Mouse (Mus musculus) heart, embryonic 13.5 days (tissue): ENCODE measurements around the gene Tmem60. TPM values are rescaled to one million over a fixed set of nuclear protein-coding genes. Genes with fewer than 3 reads are reported as not detected.

Experiments
- ATAC-seq: fragments of 200-750 bp; cut with Nextera tagmentation; 2 replicates; pipeline ENCODE4 v1.8.0; 2017; ENCODE audit warnings: moderate TSS enrichment; ENCODE audit not compliant: insufficient number of reproducible peaks, low FRiP score, low TSS enrichment; ENCODE audit errors: extremely low read depth
- H3K27ac ChIP-seq: fragments of 300-500 bp; sonication (generic); replicated peaks from 2 replicates; pipeline ENCODE4 v1.5.1; 2015; ENCODE audit warnings: moderate library complexity, mild to moderate bottlenecking, inconsistent platforms
- H3K27me3 ChIP-seq: fragments of 300-500 bp; sonication (generic); replicated peaks from 2 replicates; pipeline ENCODE4 v1.6.1; 2015; ENCODE audit warnings: mild to moderate bottlenecking, inconsistent platforms
- H3K36me3 ChIP-seq: fragments of 300-500 bp; sonication (generic); 2 replicates; pipeline ENCODE4 v1.6.1; 2015; ENCODE audit warnings: mild to moderate bottlenecking, inconsistent platforms
- H3K4me1 ChIP-seq: fragments of 300-500 bp; sonication (generic); 2 replicates; pipeline ENCODE4 v1.6.1; 2015; ENCODE audit warnings: inconsistent platforms
- H3K4me2 ChIP-seq: fragments of 300-500 bp; sonication (generic); 2 replicates; pipeline ENCODE4 v1.6.1; 2015; ENCODE audit warnings: inconsistent platforms, mild to moderate bottlenecking, moderate library complexity
- H3K4me3 ChIP-seq: fragments of 300-500 bp; sonication (generic); 2 replicates; pipeline ENCODE4 v1.5.1; 2015; ENCODE audit warnings: moderate library complexity, mild to moderate bottlenecking, inconsistent platforms
- H3K9ac ChIP-seq: fragments of 300-500 bp; sonication (generic); 2 replicates; pipeline ENCODE4 v1.6.1; 2015; ENCODE audit warnings: inconsistent platforms, mild to moderate bottlenecking, moderate library complexity
- H3K9me3 ChIP-seq: fragments of 300-500 bp; sonication (generic); 2 replicates; pipeline ENCODE4 v1.6.1; 2016; ENCODE audit warnings: inconsistent platforms
- WGBS: fragments of 180-500 bp; shearing (Covaris S2); methylation state at CpG from one replicate; pipeline ENCODE4 v1.1.7; 2015; ENCODE audit warnings: mixed read lengths; 5-methylcytosine and 5-hydroxymethylcytosine counted together
- polyA plus RNA-seq: library from polyadenylated mRNA; unstranded; fragments of >200 nt; fragmentation: Nextera tagmentation; extraction: Ambion mirVana; gene quantifications from 2 replicates; pipeline ENCODE4 v1.2.1, GENCODE M21; 2015

The Tmem60 gene
- polyA plus RNA-seq, 1 experiment from 2014 or later, result 44.0 TPM

DNA sequence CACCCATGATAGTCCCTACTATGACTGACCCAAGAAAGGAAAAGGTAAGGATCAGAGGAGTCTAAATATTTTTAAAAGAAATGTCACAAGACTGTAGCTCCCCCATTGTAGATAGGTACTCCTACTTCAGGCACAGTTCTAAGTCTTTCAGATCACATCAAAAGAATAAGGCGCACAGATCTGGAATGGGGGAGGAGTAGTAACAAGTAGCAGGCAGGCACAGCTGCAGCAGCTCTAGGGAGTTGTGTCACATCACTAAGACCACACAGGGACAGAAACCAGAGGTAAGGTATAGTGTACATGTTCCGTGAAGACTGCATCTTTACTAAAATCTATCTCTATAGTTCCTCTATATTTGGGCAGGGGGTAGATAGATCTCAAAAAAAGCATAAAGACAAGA lies 29.8 kb downstream of the Tmem60 start:
- ATAC-seq, result no peak
- Histone ChIP-seq H3K4me1 (peaks cover 3% of the 10 kb centered on the region; the same call in 1 of the 2 replicates), H3K4me2 (no peak overlapping the region), H3K9me3 (no peaks in the 10 kb centered on the region), H3K27me3 (no peaks in the 10 kb centered on the region), H3K9ac (no peak overlapping the region), H3K36me3 (peaks cover 19% of the 10 kb centered on the region), H3K4me3 (no peak overlapping the region), H3K27ac (no peak overlapping the region)
- 74% methylated on average over 2 of the region's 2 CpGs for WGBS

DNA sequence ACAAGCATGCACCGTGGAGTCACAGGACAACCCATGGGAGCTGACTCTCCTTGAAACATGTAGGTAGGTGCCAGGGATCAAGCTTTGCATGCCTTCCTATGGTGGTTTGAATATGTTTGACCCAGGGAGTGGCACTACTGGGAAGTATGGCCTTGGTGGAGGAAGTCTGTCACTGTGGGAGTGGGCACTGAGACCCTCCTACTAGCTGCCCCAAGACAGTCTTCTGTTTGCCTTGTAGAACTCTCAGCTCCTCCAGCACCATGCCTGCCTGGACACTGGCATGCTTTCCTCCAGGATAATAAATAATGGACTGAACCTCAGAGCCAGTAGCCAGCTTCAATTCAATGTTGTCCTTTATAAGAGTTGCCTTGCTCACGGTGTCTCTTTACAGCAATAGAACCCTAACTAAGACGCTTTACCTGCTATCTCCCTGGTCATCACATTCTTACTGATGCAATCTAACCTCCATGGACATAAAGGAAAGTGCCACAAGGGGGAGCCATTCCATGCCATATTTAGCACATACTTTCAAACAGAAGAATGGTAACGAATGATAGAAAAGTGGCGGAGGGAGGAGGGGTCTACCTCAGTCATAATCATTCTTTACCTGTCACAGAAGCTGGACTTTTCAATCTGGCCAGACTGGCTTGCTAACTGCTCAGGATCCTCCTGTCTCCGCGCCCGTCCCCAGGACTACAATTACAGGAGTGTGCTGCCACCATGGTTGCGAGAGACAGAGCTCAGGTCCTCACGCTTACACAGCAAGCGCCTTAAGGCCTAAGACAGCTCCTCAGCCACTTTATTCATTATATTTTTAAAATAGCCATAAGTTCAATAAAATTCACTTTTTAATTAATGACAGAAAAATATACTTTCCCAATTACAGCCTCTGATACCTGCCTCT lies 31.6 kb downstream of the Tmem60 start:
- Histone ChIP-seq H3K4me1 (peaks cover 6% of the 10 kb centered on the region; the same call in 1 of the 2 replicates), H3K4me2 (no peak overlapping the region), H3K9me3 (no peaks in the 10 kb centered on the region), H3K36me3 (peaks cover 8% of the 10 kb centered on the region; the same call in 1 of the 2 replicates), H3K4me3 (no peak overlapping the region), H3K27me3 (no peaks in the 10 kb centered on the region), H3K27ac (no peak overlapping the region), H3K9ac (no peak overlapping the region)
- no peak for ATAC-seq
- WGBS, result 71% methylated on average over 11 of the region's 11 CpGs

DNA sequence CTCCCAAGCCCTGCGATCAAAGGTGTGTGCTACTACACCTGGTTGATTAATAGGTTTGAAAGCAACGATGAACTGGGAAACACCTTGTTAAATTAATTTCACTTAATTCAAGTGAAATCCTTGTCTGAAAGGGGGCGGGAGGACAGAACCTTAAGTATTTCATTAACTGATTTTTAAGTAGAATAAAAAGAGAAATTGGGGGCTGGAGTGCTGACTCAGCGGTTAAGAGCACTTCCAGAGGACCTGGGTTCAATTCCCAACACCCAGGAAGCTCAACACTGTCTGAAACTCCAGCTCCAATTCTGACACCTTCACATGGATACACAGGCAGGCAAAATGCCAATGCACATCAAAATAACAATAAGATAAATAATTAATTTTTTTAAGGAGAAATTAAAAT lies 37.0 kb downstream of the Tmem60 start:
- H3K9me3 ChIP-seq, result no peaks in the 10 kb centered on the region
- H3K27ac ChIP-seq, result no peak overlapping the region
- H3K4me1 ChIP-seq, result peaks cover 7% of the 10 kb centered on the region
- H3K4me2 ChIP-seq, result no peak overlapping the region
- no peak for ATAC-seq
- peaks cover 12% of the 10 kb centered on the region for H3K36me3 ChIP-seq
- H3K27me3 ChIP-seq, result no peaks in the 10 kb centered on the region
- no peak overlapping the region for H3K9ac ChIP-seq
- no peak overlapping the region for H3K4me3 ChIP-seq
- WGBS, result 83% methylated on average over 4 of the region's 4 CpGs

DNA sequence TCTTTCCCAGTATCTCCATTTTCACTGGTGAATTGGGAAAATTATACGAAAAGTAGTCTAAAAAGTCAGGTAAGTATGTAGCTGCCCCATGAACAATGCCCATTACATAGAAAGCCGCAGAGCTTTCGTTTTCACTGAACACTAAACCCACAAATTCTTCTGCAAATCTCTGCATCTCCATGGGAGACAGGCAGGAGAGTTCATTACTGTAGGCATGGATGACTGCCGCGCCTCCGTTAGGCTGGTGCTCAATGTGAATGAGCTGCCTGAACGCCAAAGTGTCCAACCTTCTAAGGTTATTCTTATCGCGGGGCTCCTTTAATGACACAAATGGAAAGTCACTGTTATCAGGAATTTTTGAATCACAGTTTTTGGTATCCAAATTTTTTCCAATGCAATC lies 37.6 kb downstream of the Tmem60 start:
- peaks cover 7% of the 10 kb centered on the region; the same call in 1 of the 2 replicates for H3K4me1 ChIP-seq
- no peak for ATAC-seq
- 88% methylated on average over 9 of the region's 9 CpGs for WGBS
- no peak overlapping the region for H3K4me2 ChIP-seq
- no peak overlapping the region for H3K4me3 ChIP-seq
- no peak overlapping the region for H3K27ac ChIP-seq
- H3K9me3 ChIP-seq, result no peaks in the 10 kb centered on the region
- no peak overlapping the region for H3K9ac ChIP-seq
- peaks cover 12% of the 10 kb centered on the region for H3K36me3 ChIP-seq
- H3K27me3 ChIP-seq, result no peaks in the 10 kb centered on the region

- H3K27ac ChIP-seq, result no peak overlapping the region
- H3K27me3 ChIP-seq, result no peaks in the 10 kb centered on the region
- H3K36me3 ChIP-seq, result peaks cover 9% of the 10 kb centered on the region
- H3K9ac ChIP-seq, result no peak overlapping the region
- no peak for ATAC-seq
- WGBS, result 78% methylated on average over 3 of the region's 3 CpGs
- no peaks in the 10 kb centered on the region for H3K9me3 ChIP-seq
- H3K4me1 ChIP-seq, result peaks cover 11% of the 10 kb centered on the region
- no peak overlapping the region for H3K4me2 ChIP-seq
- no peak overlapping the region for H3K4me3 ChIP-seq
Measured at GRCm38 (mm10) chr5:20924608-20925007, 42.6 kb downstream of the Tmem60 start.

DNA sequence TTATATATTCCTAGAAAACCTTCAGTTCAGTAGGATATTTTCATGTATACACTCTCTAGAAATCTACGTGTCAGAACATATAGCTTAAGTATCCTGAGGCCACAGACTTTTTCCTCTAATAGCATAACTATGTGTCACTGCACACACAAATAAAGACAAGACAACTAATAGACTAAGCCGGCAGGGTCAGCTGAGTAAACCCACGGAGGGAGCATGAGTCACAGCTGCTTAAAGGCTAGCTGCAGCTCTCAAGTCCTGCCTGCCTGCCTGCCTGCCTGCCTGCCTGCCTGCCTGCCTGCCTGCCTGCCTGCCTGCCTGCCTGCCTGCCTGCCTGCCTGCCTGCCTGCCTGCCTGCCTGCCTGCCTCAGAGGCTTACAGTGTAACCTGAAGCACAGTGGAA lies 43.5 kb downstream of the Tmem60 start:
- Histone ChIP-seq H3K4me1 (peaks cover 19% of the 10 kb centered on the region), H3K9ac (no peak overlapping the region), H3K4me2 (no peak overlapping the region), H3K4me3 (no peak overlapping the region), H3K27ac (no peak overlapping the region), H3K36me3 (peaks cover 9% of the 10 kb centered on the region), H3K9me3 (no peaks in the 10 kb centered on the region), H3K27me3 (no peaks in the 10 kb centered on the region)
- ATAC-seq, result no peak
- 79% methylated on average over 3 of the region's 3 CpGs for WGBS

DNA sequence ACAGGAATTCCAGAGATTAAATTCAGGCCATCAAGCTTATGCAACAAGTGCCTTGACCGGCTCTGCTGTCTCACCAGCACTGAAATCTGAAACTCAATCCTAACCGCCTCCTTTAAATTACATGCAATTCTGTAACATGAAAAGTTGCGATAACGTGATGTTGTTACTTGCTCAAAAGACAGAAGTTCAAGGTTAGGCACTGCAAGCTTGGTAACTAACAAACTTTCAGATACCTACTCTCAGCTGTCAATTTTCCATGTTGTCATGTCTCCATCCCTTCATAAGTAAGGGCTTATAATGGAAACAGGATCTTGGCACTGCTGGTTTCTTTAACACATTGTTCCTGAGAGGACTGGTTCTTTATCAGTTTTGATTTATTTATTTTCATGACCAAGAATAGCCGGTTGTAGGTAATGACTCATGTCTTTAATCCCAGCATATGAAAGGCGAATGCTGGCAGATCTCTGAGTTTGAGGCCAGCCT lies 47.7 kb downstream of the Tmem60 start:
- H3K9ac ChIP-seq, result no peak overlapping the region
- peak overlapping the region; percentile 75 for H3K27ac ChIP-seq
- 44% methylated on average over 6 of the region's 6 CpGs for WGBS
- ATAC-seq, result no peak
- peak overlapping the region; percentile 29; the same call in 1 of the 2 replicates for H3K4me2 ChIP-seq
- H3K36me3 ChIP-seq, result peaks cover 4% of the 10 kb centered on the region
- H3K4me1 ChIP-seq, result peaks cover 39% of the 10 kb centered on the region
- H3K4me3 ChIP-seq, result no peak overlapping the region
- H3K27me3 ChIP-seq, result no peaks in the 10 kb centered on the region
- H3K9me3 ChIP-seq, result no peaks in the 10 kb centered on the region

DNA sequence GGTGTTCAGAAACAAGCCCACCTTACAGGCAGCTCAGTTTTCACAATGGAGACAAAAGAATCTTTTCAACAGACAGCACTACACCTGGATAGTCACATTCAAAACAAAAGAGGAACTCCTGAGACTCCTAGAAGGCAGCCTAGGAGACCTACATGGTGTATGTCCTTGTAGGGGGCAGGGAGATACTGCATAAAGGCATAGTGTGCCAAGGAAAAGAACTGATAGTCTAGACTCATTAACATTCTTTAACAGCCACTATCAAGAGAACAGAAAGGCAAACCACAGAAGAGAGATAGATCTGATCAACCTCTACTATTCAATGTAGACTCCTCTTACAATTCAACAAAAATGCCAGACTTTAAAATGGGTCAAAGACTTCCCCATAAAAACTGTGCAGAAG lies 48.4 kb downstream of the Tmem60 start:
- Histone ChIP-seq H3K36me3 (peaks cover 4% of the 10 kb centered on the region), H3K27me3 (no peaks in the 10 kb centered on the region), H3K4me2 (peak overlapping the region; percentile 29), H3K4me3 (no peak overlapping the region), H3K27ac (peak overlapping the region; percentile 75), H3K9ac (0 out of 2 replicates have a peak overlapping the region, but pooled peaks have one; percentile 21), H3K9me3 (no peaks in the 10 kb centered on the region), H3K4me1 (peaks cover 42% of the 10 kb centered on the region)
- ATAC-seq, result no peak

DNA sequence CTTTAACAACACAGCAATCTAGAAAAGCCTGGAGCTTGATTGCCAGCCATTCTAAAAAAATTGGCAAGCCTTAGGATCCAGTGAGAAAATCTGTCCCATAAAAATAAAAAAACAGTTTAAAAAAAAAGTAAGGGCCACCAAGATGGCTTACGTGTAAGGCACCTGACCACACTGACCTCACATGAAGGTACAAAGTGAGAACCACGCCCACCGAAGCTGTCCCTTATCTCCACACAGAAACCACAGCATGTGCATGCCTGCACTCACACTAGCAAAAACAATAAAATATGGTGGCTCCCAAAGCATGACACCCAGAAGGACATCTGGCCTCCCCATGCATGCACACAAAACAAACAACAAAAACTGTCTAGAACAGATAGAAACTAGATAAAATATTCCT lies 49.3 kb downstream of the Tmem60 start:
- Histone ChIP-seq H3K9ac (no peak overlapping the region), H3K27ac (peak overlapping the region; percentile 75), H3K4me3 (no peak overlapping the region), H3K36me3 (no peaks in the 10 kb centered on the region), H3K4me2 (no peak overlapping the region), H3K4me1 (peaks cover 51% of the 10 kb centered on the region), H3K27me3 (no peaks in the 10 kb centered on the region), H3K9me3 (no peaks in the 10 kb centered on the region)
- WGBS, result 58% methylated on average over 3 of the region's 3 CpGs
- ATAC-seq, result no peak

DNA sequence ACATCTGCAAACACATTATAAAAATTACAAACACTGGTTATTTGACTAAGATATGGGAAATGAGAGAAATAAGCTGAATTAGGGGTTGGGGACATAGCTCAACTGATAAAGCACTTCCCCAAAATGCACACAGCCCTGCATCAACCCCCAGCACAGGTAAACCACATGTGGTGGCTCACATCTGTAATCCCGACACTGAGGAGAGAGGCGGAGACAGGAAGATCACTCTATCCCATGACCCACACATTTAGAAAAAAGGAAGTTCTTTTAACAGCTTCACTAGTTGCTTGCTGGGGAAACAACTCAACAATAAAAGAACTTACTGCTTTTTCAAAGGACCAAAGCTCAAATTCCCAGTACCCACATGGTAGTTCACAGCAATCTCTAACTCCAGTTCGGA lies 50.6 kb downstream of the Tmem60 start:
- no peaks in the 10 kb centered on the region for H3K27me3 ChIP-seq
- no peak overlapping the region for H3K4me3 ChIP-seq
- WGBS, result 84% methylated on average over 3 of the region's 3 CpGs
- no peak overlapping the region for H3K27ac ChIP-seq
- no peaks in the 10 kb centered on the region for H3K36me3 ChIP-seq
- H3K4me1 ChIP-seq, result peaks cover 55% of the 10 kb centered on the region
- no peak overlapping the region for H3K9ac ChIP-seq
- H3K4me2 ChIP-seq, result no peak overlapping the region
- H3K9me3 ChIP-seq, result no peaks in the 10 kb centered on the region
- no peak for ATAC-seq

GRCm38 (mm10) chr5:20935934-20936333 lies 53.9 kb downstream of the Tmem60 start:
- whole genome bisulfite sequencing, result 66% methylated on average over 5 of the region's 5 CpGs
- H3K36me3 ChIP-seq, result no peaks in the 10 kb centered on the region
- no peak overlapping the region for H3K9ac ChIP-seq
- H3K27ac ChIP-seq, result no peak overlapping the region
- no peaks in the 10 kb centered on the region for H3K27me3 ChIP-seq
- H3K4me3 ChIP-seq, result no peak overlapping the region
- H3K4me2 ChIP-seq, result no peak overlapping the region
- no peaks in the 10 kb centered on the region for H3K9me3 ChIP-seq
- no peak for ATAC-seq
- peaks cover 60% of the 10 kb centered on the region for H3K4me1 ChIP-seq
